Mouse (Mus musculus): ENCODE measurements around the gene Ccdc159.

The Ccdc159 gene
- long read RNA-seq, experiment 1, partial matches to known transcripts: 1 of 4 reads
- long read RNA-seq, experiment 1, other reads (novel, unspliced or antisense): 3 of 4 reads
- long read RNA-seq, experiment 2, partial matches to known transcripts: 7 of 15 reads
- long read RNA-seq, experiment 2, other reads (novel, unspliced or antisense): 6 of 15 reads

GRCm38 (mm10) chr9:21927208-21927753 is at the start of gene Ccdc159, which contains the start of gene Tmem205:
Gene Ccdc159 (plus strand): TSS chr9:21927471.
Gene Tmem205 (minus strand): TSS chr9:21927556.
- intact Hi-C loops (cut with DNase I): no loop called here

DNA sequence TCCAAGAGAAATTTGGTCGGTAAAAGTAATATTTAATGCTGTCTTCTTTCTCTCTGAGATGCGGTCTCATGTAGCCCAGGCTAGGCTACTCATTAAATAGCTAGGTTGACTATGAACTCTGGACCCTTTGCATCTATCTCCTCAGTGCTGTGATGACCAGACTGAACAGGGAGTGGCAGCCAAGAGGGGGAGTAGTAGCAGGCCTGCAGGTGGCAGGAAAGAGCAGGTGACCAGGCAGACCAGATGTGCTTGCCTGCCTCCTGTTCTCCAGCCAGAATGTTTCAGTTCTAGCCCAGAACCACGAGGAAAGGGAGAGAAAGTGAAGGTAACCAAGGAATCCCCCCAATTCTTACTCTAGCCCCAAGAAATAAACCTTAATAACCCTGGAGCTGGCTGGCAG is 38.0 kb upstream of the Ccdc159 start:
- intact Hi-C loops (cut with DNase I): no loop called here

DNA sequence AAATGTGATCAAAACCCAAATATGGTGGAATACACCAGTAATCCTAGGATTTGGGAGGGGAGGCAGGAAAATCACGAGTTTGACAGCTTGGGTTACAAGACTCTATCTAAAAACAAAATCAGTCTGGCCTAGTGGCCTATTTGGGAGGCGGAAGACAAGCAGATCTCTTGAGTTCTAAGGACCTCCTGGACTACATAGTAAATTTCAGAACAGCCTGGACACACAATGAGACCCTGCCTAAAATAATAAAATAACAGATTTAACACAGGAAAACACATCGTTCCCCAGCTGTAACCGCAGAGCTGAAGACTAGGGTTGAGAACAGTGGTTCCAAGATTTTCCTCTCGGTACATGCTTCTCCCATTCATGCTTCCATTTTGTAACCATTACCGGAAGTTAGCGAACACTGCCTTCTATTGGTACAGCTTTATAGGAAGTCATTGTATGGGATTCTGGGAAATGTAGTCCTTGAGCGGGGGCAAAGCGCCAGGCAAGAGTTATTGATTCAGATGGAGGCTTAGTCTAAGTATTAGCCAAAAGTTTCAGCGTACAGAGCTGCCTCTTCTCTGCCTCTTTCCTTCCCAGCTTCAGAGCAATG is 25.9 kb upstream of the Ccdc159 start:
- intact Hi-C loops (cut with DNase I): no loop called here

GRCm38 (mm10) chr9:21904031-21904430 is 23.2 kb upstream of the Ccdc159 start:
- intact Hi-C loops (cut with DNase I): no loop called here

DNA sequence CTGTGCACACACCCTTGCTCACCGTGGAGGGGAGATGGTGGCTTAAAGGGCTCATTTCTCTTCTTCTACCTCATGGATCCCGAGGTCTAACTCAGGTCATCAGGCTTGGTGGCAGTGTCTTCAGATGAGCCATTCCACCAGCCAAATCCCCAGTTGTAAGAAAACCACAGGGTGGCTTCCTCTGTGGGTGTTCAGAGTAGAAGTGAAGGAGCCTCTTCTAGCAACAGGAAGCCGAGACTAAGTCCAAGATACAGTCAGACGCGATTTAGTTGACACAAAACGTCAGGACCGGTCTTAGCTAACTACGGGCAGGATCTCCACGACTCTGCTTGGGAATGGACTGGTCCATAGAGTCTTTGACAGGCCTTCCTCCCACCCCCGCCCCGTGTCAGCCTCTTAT is 19.1 kb upstream of the Ccdc159 start:
- intact Hi-C loops (cut with DNase I): loop anchor here (5.0 kb wide), 1 partner anchor 51 kb away; no protein-coding TSS in a partner anchor

DNA sequence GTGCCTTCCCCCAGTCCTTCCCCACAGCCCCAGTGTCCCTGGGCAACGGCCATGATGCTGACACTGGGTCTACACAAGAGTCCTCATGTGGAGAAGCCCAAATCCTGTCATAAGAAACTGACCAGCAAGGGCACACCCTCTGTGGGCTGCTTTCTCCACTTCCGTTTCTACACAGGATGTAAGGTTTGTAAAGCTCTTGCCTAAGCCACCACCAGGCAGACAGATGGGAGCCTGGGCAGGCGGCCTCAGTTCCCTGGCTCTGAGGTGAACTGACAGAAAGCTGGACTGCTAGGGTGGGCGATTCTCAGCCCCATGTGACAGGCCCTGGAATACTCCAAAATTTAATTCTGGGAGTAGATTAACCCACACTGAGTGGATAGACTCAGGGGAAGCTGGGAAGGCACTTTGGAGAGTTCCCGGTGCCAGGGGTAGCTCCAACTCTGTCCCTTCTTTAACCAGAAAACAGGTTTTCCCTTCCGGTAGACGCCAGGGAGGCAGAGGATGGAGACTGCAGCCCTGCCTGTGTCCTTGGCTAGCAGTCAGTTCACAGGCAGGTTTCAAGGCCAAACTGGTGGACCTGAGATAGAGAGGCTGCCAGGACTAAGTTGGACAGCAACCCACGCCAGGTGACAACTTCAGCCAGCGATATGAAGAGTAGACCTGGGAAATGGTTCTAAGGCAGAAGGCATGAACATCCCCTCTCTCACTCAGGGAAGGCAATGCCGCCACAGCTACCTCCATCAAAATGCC is 17.6 kb upstream of the Ccdc159 start:
- intact Hi-C loops (cut with DNase I): loop anchor here (5.0 kb wide), 1 partner anchor 52 kb away; no protein-coding TSS in a partner anchor

GRCm38 (mm10) chr9:21916851-21917492 is 10.3 kb upstream of the Ccdc159 start:
- intact Hi-C loops (cut with DNase I): no loop called here

DNA sequence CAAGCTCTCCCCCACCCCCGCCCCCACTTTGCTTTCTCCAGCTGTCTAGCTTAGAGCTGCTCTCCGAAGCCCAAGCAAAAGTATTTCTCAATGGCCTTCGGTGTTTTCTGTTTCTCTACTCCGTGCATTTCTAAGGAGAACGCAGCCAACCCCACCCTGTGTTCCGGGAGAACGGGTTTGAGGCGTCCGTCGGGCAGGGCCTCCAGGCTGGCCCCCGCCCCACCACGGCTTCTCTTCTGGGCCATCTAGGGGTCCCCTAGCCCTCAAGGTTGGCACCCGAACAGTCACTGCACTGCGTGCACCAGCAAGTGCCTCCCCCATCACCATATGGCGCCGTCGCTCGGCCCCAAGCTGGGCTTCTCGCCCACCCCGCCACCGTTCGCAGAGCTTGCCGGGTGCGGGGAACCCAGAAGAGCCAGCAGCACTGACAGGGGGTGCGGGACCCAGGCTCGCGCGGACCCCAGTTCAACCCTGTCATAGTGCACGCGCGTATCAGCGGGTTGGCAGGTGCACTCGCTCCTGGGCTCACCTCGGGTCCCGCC is 9.7 kb upstream of the Ccdc159 start:
- intact Hi-C loops (cut with DNase I): no loop called here

DNA sequence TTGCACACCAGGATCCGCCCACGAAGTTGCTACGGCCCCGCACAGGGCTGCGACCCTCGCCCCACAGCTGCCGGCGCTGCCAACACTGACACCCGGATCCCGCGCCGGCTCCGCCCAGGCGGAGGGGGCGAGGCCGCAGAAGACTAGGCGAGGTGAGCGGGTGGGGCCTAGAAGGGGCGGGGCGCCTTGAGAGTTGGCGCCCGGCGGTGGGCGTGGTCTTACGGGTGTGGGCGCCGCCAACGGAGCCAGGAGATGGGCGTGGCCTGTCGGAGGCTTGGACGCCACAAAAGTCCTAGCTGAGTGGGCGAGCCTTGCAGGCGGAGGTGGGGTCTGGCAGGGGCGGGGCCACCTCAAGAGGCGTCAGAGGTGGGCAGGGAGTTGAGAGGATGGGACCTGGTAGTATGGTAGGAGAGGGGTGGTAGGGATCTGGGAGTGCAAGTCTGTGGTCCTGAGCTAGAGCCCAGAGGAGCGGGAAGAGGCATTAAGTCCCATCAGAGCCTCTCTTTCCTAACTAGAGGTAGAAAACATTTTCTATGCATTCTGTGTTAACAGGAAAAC is 9.2 kb upstream of the Ccdc159 start, which contains the start of gene Rab3d:
Rab3d (minus strand) TSS at position 158 of the 558 bp plus-strand sequence.
- intact Hi-C loops (cut with DNase I): no loop called here

GRCm38 (mm10) chr9:21918692-21919384 is 8.4 kb upstream of the Ccdc159 start:
- intact Hi-C loops (cut with DNase I): no loop called here

GRCm38 (mm10) chr9:21923036-21923435 is 4.2 kb upstream of the Ccdc159 start:
- intact Hi-C loops (cut with DNase I): no loop called here

- intact Hi-C loops (cut with DNase I): no loop called here
Measured at GRCm38 (mm10) chr9:21923490-21924098, 3.7 kb upstream of the Ccdc159 start.

GRCm38 (mm10) chr9:21924099-21924493 is 3.2 kb upstream of the Ccdc159 start:
- intact Hi-C loops (cut with DNase I): no loop called here

GRCm38 (mm10) chr9:21925034-21925433 is 2.2 kb upstream of the Ccdc159 start:
- intact Hi-C loops (cut with DNase I): no loop called here

DNA sequence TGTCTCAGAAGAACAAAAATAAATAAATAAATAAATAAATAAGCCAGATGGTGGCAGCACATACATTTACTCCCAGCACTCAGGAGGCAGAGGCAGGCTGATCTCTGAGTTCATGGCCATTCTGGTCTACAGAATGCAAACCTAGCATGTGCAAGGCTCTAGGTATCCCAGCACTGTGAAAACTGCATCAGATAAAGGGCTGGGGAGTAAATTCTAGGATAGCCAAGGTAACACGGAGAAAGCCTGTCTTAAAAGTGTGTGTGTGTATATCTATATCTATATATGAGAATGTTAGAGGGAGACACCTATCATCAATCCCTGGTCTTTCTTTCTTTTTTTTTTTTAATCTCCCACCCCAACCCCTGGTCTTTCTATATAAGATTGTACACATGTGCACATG is 1.8 kb upstream of the Ccdc159 start:
- intact Hi-C loops (cut with DNase I): no loop called here

- intact Hi-C loops (cut with DNase I): no loop called here
Measured at GRCm38 (mm10) chr9:21926155-21926554, 1.1 kb upstream of the Ccdc159 start.

DNA sequence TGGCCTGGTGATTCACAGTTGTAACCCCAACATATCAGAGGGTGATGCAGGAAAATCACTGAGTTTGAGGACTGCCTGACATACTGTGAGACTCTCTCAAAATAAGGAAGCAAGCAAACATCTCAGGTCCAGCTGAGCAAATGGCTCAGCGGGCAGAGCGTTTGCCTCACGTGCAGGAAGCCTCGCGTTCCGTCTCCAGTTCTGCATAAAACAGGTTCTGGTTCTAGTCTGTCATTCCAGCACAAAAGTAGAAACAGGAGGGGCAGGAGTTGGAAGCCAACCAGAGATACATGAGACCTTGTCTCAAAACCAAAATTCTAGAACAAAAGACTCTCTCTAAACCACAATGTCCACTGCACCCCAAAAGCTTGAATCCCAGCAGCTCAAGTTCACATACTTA is 487 bp upstream of the Ccdc159 start:
- intact Hi-C loops (cut with DNase I): no loop called here

DNA sequence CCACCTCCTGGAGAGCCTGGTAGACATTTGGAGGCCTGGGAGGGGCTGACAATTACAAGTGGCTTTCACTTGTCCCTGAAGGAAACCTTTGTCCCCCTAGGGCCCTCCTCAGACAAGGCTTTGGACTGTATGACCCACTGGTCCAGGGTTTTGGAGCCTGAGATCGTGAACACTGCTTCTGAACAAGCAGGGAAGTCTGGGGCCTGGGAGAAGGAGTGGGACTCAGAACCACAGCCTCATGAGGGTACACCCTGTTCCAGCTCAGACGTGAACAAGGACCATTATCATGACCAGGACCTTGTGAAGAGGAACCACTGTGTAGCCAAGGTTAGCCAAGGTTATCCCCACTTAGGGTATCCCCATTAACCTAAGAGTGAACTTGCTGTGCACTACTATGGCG is 1.9 kb downstream of the Ccdc159 start:
- intact Hi-C loops (cut with DNase I): no loop called here

- intact Hi-C loops (cut with DNase I): no loop called here
Measured at GRCm38 (mm10) chr9:21932006-21932405, 4.7 kb downstream of the Ccdc159 start.

All from adrenal gland (tissue).